ENCODE assay signal across 8 mouse cellular contexts in the genomic region with DNA sequence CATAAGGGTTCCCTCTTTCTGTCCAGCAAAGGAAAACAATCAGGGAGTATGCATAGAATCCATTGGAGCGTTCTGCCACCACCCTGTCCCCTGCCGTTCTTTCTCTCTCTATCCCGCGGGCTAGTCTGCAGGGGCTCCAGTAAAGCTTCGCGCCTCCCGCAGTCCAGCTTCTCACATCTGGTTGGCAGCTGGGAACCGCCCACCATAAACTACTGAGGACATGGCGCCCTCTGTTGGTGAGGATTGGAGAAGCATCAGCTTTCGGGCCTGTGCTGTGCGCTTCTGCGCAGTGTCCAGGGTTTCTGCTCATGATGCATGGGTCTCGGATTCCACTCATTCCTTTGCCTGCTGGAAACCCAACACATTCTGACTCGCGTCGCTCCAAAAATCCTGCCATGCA. TPM values are rescaled to one million over a fixed set of nuclear protein-coding genes. Genes with fewer than 3 reads are reported as not detected.
DNase-seq lines count a peak whose midpoint lies in the region; ATAC-seq and TF ChIP-seq lines count a peak whose summit lies in the region.

No protein-coding gene starts in this region.

- peak; percentile 62 for TF ChIP-seq CTCF in bone marrow macrophage, adult 2 months (IDR thresholded peaks at IDR 0.05; ENCODE audit: low read depth, low read length)
- peak; percentile 96 for TF ChIP-seq CTCF in kidney, postnatal 0 days (IDR thresholded peaks at IDR 0.05; ENCODE audit: low read depth)

- no peak overlapping the region for H3K27ac ChIP-seq in bone marrow macrophage, adult 2 months (ENCODE audit: insufficient read depth, low read depth, low read length)
- no peak overlapping the region for H3K27ac ChIP-seq in heart, embryonic 13.5 days (replicated peaks)
- H3K27ac ChIP-seq in kidney, postnatal 0 days = no peak overlapping the region
- H3K27ac ChIP-seq in liver, embryonic 11.5 days (ENCODE audit: low read depth, low read length) = no peak overlapping the region
- H3K27ac ChIP-seq in stomach, embryonic 15.5 days = no peak overlapping the region

- peak overlapping the region; percentile 67 for H3K4me2 ChIP-seq in heart, embryonic 13.5 days
- H3K4me2 ChIP-seq in kidney, postnatal 0 days (ENCODE audit: low read length) = peak overlapping the region; percentile 43
- peak overlapping the region; percentile 34 for H3K4me2 ChIP-seq in liver, embryonic 11.5 days
- peak overlapping the region; percentile 44 for H3K4me2 ChIP-seq in stomach, embryonic 15.5 days

- DNase-seq in B cell, adult 2 months = peak; percentile 94
- peak; percentile 96 for DNase-seq in kidney, postnatal 0 days (ENCODE audit: low spot score)
- peak; percentile 81 for DNase-seq in liver, embryonic 11.5 days (ENCODE audit: low spot score)
- DNase-seq in neural tube, embryonic 10.5 days (ENCODE audit: extremely low spot score, low spot score) = peak; percentile 95

- TF ChIP-seq POLR2A in bone marrow macrophage, adult 2 months (IDR thresholded peaks at IDR 0.05; ENCODE audit: borderline replicate concordance, low read depth, low read length) = no peak

- 0 out of 2 replicates have a peak, but pooled peaks have one; percentile 62 for ATAC-seq in erythroblast, adult 5-6 weeks (replicated peaks; ENCODE audit: low FRiP score, poor library complexity, severe bottlenecking)
- ATAC-seq in heart, embryonic 13.5 days (ENCODE audit: extremely low read depth, insufficient number of reproducible peaks, low FRiP score, low TSS enrichment) = no peak; the same call in 1 of the 2 replicates
- peak; percentile 76 for ATAC-seq in kidney, postnatal 0 days (replicated peaks; ENCODE audit: low FRiP score, low read depth)
- ATAC-seq in liver, embryonic 11.5 days (replicated peaks; ENCODE audit: low FRiP score) = peak; percentile 57; the same call in 1 of the 2 replicates
- peak; percentile 79; the same call in 1 of the 2 replicates for ATAC-seq in stomach, embryonic 15.5 days (ENCODE audit: insufficient read depth, low FRiP score, low read depth)

- H3K4me1 ChIP-seq in bone marrow macrophage, adult 2 months (ENCODE audit: control insufficient read depth, insufficient read depth, low read length) = 0 out of 2 replicates have a peak, but pooled peaks cover 2% of the 10 kb centered on the region
- peaks cover 37% of the 10 kb centered on the region for H3K4me1 ChIP-seq in heart, embryonic 13.5 days
- peaks cover 7% of the 10 kb centered on the region; the same call in 1 of the 2 replicates for H3K4me1 ChIP-seq in kidney, postnatal 0 days (replicated peaks; ENCODE audit: insufficient read depth, low read length)
- peaks cover 8% of the 10 kb centered on the region; the same call in 1 of the 2 replicates for H3K4me1 ChIP-seq in liver, embryonic 11.5 days (replicated peaks; ENCODE audit: control insufficient read depth, insufficient read depth, low read length)
- H3K4me1 ChIP-seq in stomach, embryonic 15.5 days = peaks cover 33% of the 10 kb centered on the region

- 1% methylated on average over 16 of the region's 16 CpGs for WGBS in heart, embryonic 13.5 days
- 0% methylated on average over 16 of the region's 16 CpGs for WGBS in kidney, postnatal 0 days
- whole genome bisulfite sequencing in liver, embryonic 11.5 days = 2% methylated on average over 16 of the region's 16 CpGs
- under 1% methylated on average over 16 of the region's 16 CpGs for WGBS in stomach, embryonic 15.5 days

- H3K27me3 ChIP-seq in heart, embryonic 13.5 days (replicated peaks) = peaks cover 92% of the 10 kb centered on the region
- H3K27me3 ChIP-seq in kidney, postnatal 0 days (ENCODE audit: insufficient read depth, low read length) = peaks cover 48% of the 10 kb centered on the region
- H3K27me3 ChIP-seq in liver, embryonic 11.5 days (replicated peaks; ENCODE audit: control insufficient read depth, insufficient read depth, low read length) = peaks cover 82% of the 10 kb centered on the region
- peaks cover 63% of the 10 kb centered on the region for H3K27me3 ChIP-seq in stomach, embryonic 15.5 days (replicated peaks)

- no peaks in the 10 kb centered on the region for H3K36me3 ChIP-seq in heart, embryonic 13.5 days
- no peaks in the 10 kb centered on the region for H3K36me3 ChIP-seq in kidney, postnatal 0 days (ENCODE audit: insufficient read depth, low read length)
- no peaks in the 10 kb centered on the region for H3K36me3 ChIP-seq in liver, embryonic 11.5 days (ENCODE audit: control insufficient read depth, insufficient read depth, low read length)
- H3K36me3 ChIP-seq in stomach, embryonic 15.5 days = no peaks in the 10 kb centered on the region

- no peaks in the 10 kb centered on the region for H3K9me3 ChIP-seq in heart, embryonic 13.5 days
- H3K9me3 ChIP-seq in kidney, postnatal 0 days (replicated peaks; ENCODE audit: low read length) = no peaks in the 10 kb centered on the region
- H3K9me3 ChIP-seq in liver, embryonic 11.5 days (ENCODE audit: control insufficient read depth, low read length) = no peaks in the 10 kb centered on the region
- no peaks in the 10 kb centered on the region for H3K9me3 ChIP-seq in stomach, embryonic 15.5 days

- peak overlapping the region; percentile 65; the same call in 1 of the 2 replicates for H3K9ac ChIP-seq in heart, embryonic 13.5 days
- H3K9ac ChIP-seq in kidney, postnatal 0 days (ENCODE audit: low read depth, low read length) = no peak overlapping the region
- no peak overlapping the region for H3K9ac ChIP-seq in liver, embryonic 11.5 days (ENCODE audit: low read depth, low read length)
- H3K9ac ChIP-seq in stomach, embryonic 15.5 days = no peak overlapping the region

- no peak overlapping the region for H3K4me3 ChIP-seq in bone marrow macrophage, adult 2 months (ENCODE audit: insufficient read depth, low read length)
- H3K4me3 ChIP-seq in heart, embryonic 13.5 days = peak overlapping the region; percentile 31
- no peak overlapping the region for H3K4me3 ChIP-seq in kidney, postnatal 0 days (replicated peaks; ENCODE audit: low read depth, low read length)
- H3K4me3 ChIP-seq in liver, embryonic 11.5 days (ENCODE audit: low read depth, low read length) = no peak overlapping the region
- peak overlapping the region; percentile 26 for H3K4me3 ChIP-seq in stomach, embryonic 15.5 days (replicated peaks)

RNA-seq across cellular contexts. Expression of a gene that starts 16.8 kb away (rescaled TPM):
- polyA plus RNA-seq in bone marrow macrophage, adult 2 months (2012; ENCODE audit: insufficient read depth, insufficient read length, missing spikeins) = not detected in 2 replicates
- total RNA-seq in erythroblast, adult 5-6 weeks (2015; ENCODE audit: low replicate concordance) = not detected in 2 replicates
- total RNA-seq in erythroblast, adult 5-6 weeks (2017; ENCODE audit: low replicate concordance) = not detected in 2 replicates
- not detected in 2 replicates for polyA plus RNA-seq in heart, embryonic 13.5 days (2015; fragmentation: Nextera tagmentation; extraction: Ambion mirVana)
- polyA plus RNA-seq in kidney, postnatal 0 days (2015; fragmentation: Nextera tagmentation; extraction: Ambion mirVana) = 0.91 and 1.0 TPM in 2 replicates
- polyA plus RNA-seq in liver, embryonic 11.5 days (2014; fragmentation: Nextera tagmentation; extraction: Ambion mirVana) = 0.10 and 0.22 TPM in 2 replicates
- polyA plus RNA-seq in stomach, embryonic 15.5 days (2015; fragmentation: Nextera tagmentation; extraction: Ambion mirVana) = 2.6 and 3.5 TPM in 2 replicates

RNA-seq across cellular contexts. Expression of a gene that starts 36.4 kb away (rescaled TPM):
- 0.62 and 1.0 TPM in 2 replicates for polyA plus RNA-seq in bone marrow macrophage, adult 2 months (2012; ENCODE audit: insufficient read depth, insufficient read length, missing spikeins)
- total RNA-seq in erythroblast, adult 5-6 weeks (2015; ENCODE audit: low replicate concordance) = not detected in 2 replicates
- total RNA-seq in erythroblast, adult 5-6 weeks (2017; ENCODE audit: low replicate concordance) = not detected in 2 replicates
- polyA plus RNA-seq in heart, embryonic 13.5 days (2015; fragmentation: Nextera tagmentation; extraction: Ambion mirVana) = 0.31 and 0.36 TPM in 2 replicates
- polyA plus RNA-seq in kidney, postnatal 0 days (2015; fragmentation: Nextera tagmentation; extraction: Ambion mirVana) = 1.9 and 2.2 TPM in 2 replicates
- 1.5 and 2.4 TPM in 2 replicates for polyA plus RNA-seq in liver, embryonic 11.5 days (2014; fragmentation: Nextera tagmentation; extraction: Ambion mirVana)
- 1.4 and 1.8 TPM in 2 replicates for polyA plus RNA-seq in stomach, embryonic 15.5 days (2015; fragmentation: Nextera tagmentation; extraction: Ambion mirVana)

RNA-seq across cellular contexts. Expression of a gene that starts 46.7 kb away (rescaled TPM):
- not detected in 2 replicates for polyA plus RNA-seq in bone marrow macrophage, adult 2 months (2012; ENCODE audit: insufficient read depth, insufficient read length, missing spikeins)
- total RNA-seq in erythroblast, adult 5-6 weeks (2015; ENCODE audit: low replicate concordance) = not detected in 2 replicates
- total RNA-seq in erythroblast, adult 5-6 weeks (2017; ENCODE audit: low replicate concordance) = not detected in 2 replicates
- not detected in 2 replicates for polyA plus RNA-seq in heart, embryonic 13.5 days (2015; fragmentation: Nextera tagmentation; extraction: Ambion mirVana)
- polyA plus RNA-seq in kidney, postnatal 0 days (2015; fragmentation: Nextera tagmentation; extraction: Ambion mirVana) = not detected in 2 replicates
- polyA plus RNA-seq in liver, embryonic 11.5 days (2014; fragmentation: Nextera tagmentation; extraction: Ambion mirVana) = 0.35 and 0.36 TPM in 2 replicates
- 0.18 TPM in 2 replicates for polyA plus RNA-seq in stomach, embryonic 15.5 days (2015; fragmentation: Nextera tagmentation; extraction: Ambion mirVana)

RNA-seq across cellular contexts. Expression of a gene that starts 59.1 kb away (rescaled TPM):
- polyA plus RNA-seq in bone marrow macrophage, adult 2 months (2012; ENCODE audit: insufficient read depth, insufficient read length, missing spikeins) = not detected in 2 replicates
- not detected in 2 replicates for total RNA-seq in erythroblast, adult 5-6 weeks (2015; ENCODE audit: low replicate concordance)
- total RNA-seq in erythroblast, adult 5-6 weeks (2017; ENCODE audit: low replicate concordance) = 0.14 TPM in 1 of 2 replicates, not detected in the other
- polyA plus RNA-seq in heart, embryonic 13.5 days (2015; fragmentation: Nextera tagmentation; extraction: Ambion mirVana) = 4.2 and 7.2 TPM in 2 replicates
- polyA plus RNA-seq in kidney, postnatal 0 days (2015; fragmentation: Nextera tagmentation; extraction: Ambion mirVana) = 0.07 and 0.27 TPM in 2 replicates
- not detected in 2 replicates for polyA plus RNA-seq in liver, embryonic 11.5 days (2014; fragmentation: Nextera tagmentation; extraction: Ambion mirVana)
- polyA plus RNA-seq in stomach, embryonic 15.5 days (2015; fragmentation: Nextera tagmentation; extraction: Ambion mirVana) = 0.28 and 0.36 TPM in 2 replicates

Comparison
In these comparisons a context has a peak if more than half of its experiments do, and no peak if none do; other contexts are left out.
1. H3K4me3 ChIP-seq: peak in heart, embryonic 13.5 days (single experiment) and stomach, embryonic 15.5 days (single experiment); none in bone marrow macrophage, adult 2 months (single experiment), kidney, postnatal 0 days (single experiment) and liver, embryonic 11.5 days (single experiment).
2. Peak in every context shown above with its lines, with median percentiles within 50 percentile points of each other: DNase-seq and H3K4me2 ChIP-seq.